Mouse (Mus musculus): ENCODE measurements around the gene Gpr162. TPM values are rescaled to one million over a fixed set of nuclear protein-coding genes. Genes with fewer than 3 reads are reported as not detected.

Gpr162 gene
- polyA plus RNA-seq, 1 experiment from 2014 or later, result 0.65 TPM

Other genes with a start within 250 kb of the Gpr162 start
- not detected in 2 replicates for gene C1s2, start 227.9 kb downstream of the Gpr162 start, polyA plus RNA-seq (2014; fragmentation: Nextera tagmentation; extraction: Ambion mirVana)
- gene Lpcat3, start 201.0 kb downstream of the Gpr162 start, polyA plus RNA-seq (2014; fragmentation: Nextera tagmentation; extraction: Ambion mirVana), result 75.5 and 79.8 TPM in 2 replicates
- 248 and 249 TPM in 2 replicates for gene Emg1, start 151.8 kb downstream of the Gpr162 start, polyA plus RNA-seq (2014; fragmentation: Nextera tagmentation; extraction: Ambion mirVana)
- 414 and 436 TPM in 2 replicates for gene Phb2, start 151.6 kb downstream of the Gpr162 start, polyA plus RNA-seq (2014; fragmentation: Nextera tagmentation; extraction: Ambion mirVana)
- gene Ptpn6, start 125.3 kb downstream of the Gpr162 start, polyA plus RNA-seq (2014; fragmentation: Nextera tagmentation; extraction: Ambion mirVana), result 11.7 and 14.1 TPM in 2 replicates
- 440 and 466 TPM in 2 replicates for gene Grcc10, start 122.6 kb downstream of the Gpr162 start, polyA plus RNA-seq (2014; fragmentation: Nextera tagmentation; extraction: Ambion mirVana)
- gene Gm45234, start 108.0 kb downstream of the Gpr162 start, polyA plus RNA-seq (2014; fragmentation: Nextera tagmentation; extraction: Ambion mirVana), result not detected in 2 replicates
- 12.1 TPM in 2 replicates for gene Atn1, start 107.5 kb downstream of the Gpr162 start, polyA plus RNA-seq (2014; fragmentation: Nextera tagmentation; extraction: Ambion mirVana)
- 7.6 and 8.0 TPM in 2 replicates for gene Eno2, start 94.3 kb downstream of the Gpr162 start, polyA plus RNA-seq (2014; fragmentation: Nextera tagmentation; extraction: Ambion mirVana)
- 0.45 and 0.47 TPM in 2 replicates for gene Lrrc23, start 84.3 kb downstream of the Gpr162 start, polyA plus RNA-seq (2014; fragmentation: Nextera tagmentation; extraction: Ambion mirVana)
- 7.3 and 7.4 TPM in 2 replicates for gene Spsb2, start 55.3 kb downstream of the Gpr162 start, polyA plus RNA-seq (2014; fragmentation: Nextera tagmentation; extraction: Ambion mirVana)
- 1,059 and 1,108 TPM in 2 replicates for gene Tpi1, start 49.7 kb downstream of the Gpr162 start, polyA plus RNA-seq (2014; fragmentation: Nextera tagmentation; extraction: Ambion mirVana)
- gene Usp5, start 34.5 kb downstream of the Gpr162 start, polyA plus RNA-seq (2014; fragmentation: Nextera tagmentation; extraction: Ambion mirVana), result 126 and 127 TPM in 2 replicates
- gene Cdca3, start 34.4 kb downstream of the Gpr162 start, polyA plus RNA-seq (2014; fragmentation: Nextera tagmentation; extraction: Ambion mirVana), result 178 and 183 TPM in 2 replicates
- gene Gnb3, start 23.7 kb downstream of the Gpr162 start, polyA plus RNA-seq (2014; fragmentation: Nextera tagmentation; extraction: Ambion mirVana), result 2.7 TPM in 2 replicates
- gene P3h3, start 6.2 kb downstream of the Gpr162 start, polyA plus RNA-seq (2014; fragmentation: Nextera tagmentation; extraction: Ambion mirVana), result 28.1 and 28.8 TPM in 2 replicates
- gene Cd4, start 24.2 kb upstream of the Gpr162 start, polyA plus RNA-seq (2014; fragmentation: Nextera tagmentation; extraction: Ambion mirVana), result 0.28 and 0.37 TPM in 2 replicates
- gene Lag3, start 47.7 kb upstream of the Gpr162 start, polyA plus RNA-seq (2014; fragmentation: Nextera tagmentation; extraction: Ambion mirVana), result 1.8 and 2.1 TPM in 2 replicates
- gene Ptms, start 56.1 kb upstream of the Gpr162 start, polyA plus RNA-seq (2014; fragmentation: Nextera tagmentation; extraction: Ambion mirVana), result 232 and 257 TPM in 2 replicates
- gene Mlf2, start 67.4 kb upstream of the Gpr162 start, polyA plus RNA-seq (2014; fragmentation: Nextera tagmentation; extraction: Ambion mirVana), result 352 and 357 TPM in 2 replicates
- gene Cops7a, start 101.6 kb upstream of the Gpr162 start, polyA plus RNA-seq (2014; fragmentation: Nextera tagmentation; extraction: Ambion mirVana), result 155 and 159 TPM in 2 replicates
- gene Pianp, start 132.7 kb upstream of the Gpr162 start, polyA plus RNA-seq (2014; fragmentation: Nextera tagmentation; extraction: Ambion mirVana), result 0.85 and 1.2 TPM in 2 replicates
- gene Zfp384, start 145.2 kb upstream of the Gpr162 start, polyA plus RNA-seq (2014; fragmentation: Nextera tagmentation; extraction: Ambion mirVana), result 9.2 and 10.8 TPM in 2 replicates
- 94.4 and 108 TPM in 2 replicates for gene Ing4, start 175.8 kb upstream of the Gpr162 start, polyA plus RNA-seq (2014; fragmentation: Nextera tagmentation; extraction: Ambion mirVana)
- gene Acrbp, start 185.7 kb upstream of the Gpr162 start, polyA plus RNA-seq (2014; fragmentation: Nextera tagmentation; extraction: Ambion mirVana), result 11.4 and 13.4 TPM in 2 replicates
- 2.3 and 3.0 TPM in 2 replicates for gene Lpar5, start 203.9 kb upstream of the Gpr162 start, polyA plus RNA-seq (2014; fragmentation: Nextera tagmentation; extraction: Ambion mirVana)
- gene Chd4, start 232.0 kb upstream of the Gpr162 start, polyA plus RNA-seq (2014; fragmentation: Nextera tagmentation; extraction: Ambion mirVana), result 74.2 and 74.8 TPM in 2 replicates

Data from intestine, embryonic 14.5 days (tissue).